Mouse (Mus musculus) lung, adult 2 months (tissue): Measurements from ENCODE around the gene Arl15.

ENCODE experiments used
- CTCF ChIP-seq: fragments of 200-500 bp; IDR thresholded peaks from 2 replicates; pipeline ENCODE4 v1.5.1; 2011; ENCODE audit warnings: mild to moderate bottlenecking, low read length, control low read depth; ENCODE audit not compliant: insufficient read depth
- POLR2A ChIP-seq: fragments of 200-500 bp; IDR thresholded peaks from 2 replicates; pipeline ENCODE4 v1.6.1; 2011; ENCODE audit warnings: low read depth, mild to moderate bottlenecking, control low read depth, low read length, borderline replicate concordance; ENCODE audit errors: extremely low read depth

DNA sequence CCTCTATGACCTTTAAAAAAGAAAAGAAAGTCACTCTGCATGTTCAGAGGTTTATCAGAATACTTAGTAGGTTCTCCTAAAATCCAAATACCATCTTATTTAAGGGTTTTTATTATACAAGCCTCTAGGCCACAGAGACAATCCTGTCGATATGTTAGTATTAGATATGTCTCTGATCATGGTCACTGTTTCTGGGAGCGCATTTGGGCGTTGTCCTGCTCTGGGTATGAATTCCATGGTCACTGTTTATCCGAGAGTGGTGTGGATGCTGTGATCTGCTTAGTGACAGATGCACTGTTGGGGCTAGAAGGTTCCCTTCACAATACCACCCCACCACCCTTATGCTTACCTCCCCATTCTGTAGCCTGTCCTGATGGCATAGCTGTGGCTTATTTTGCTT, 320.8 kb downstream of the Arl15 start:
- TF ChIP-seq CTCF (no peak), POLR2A (no peak)
